Mouse (Mus musculus) MEL (cell line): ENCODE measurements at regions not wholly inside any gene's neighbourhood (a gene's known extent, or its start where the extent isn't known, plus 50 kb on each side); places are given as distances from the start of the nearest gene placed in this dataset.
A peak's percentile ranks its signal among the peaks of the same experiment; 100 is the strongest.

Experiments
- DNase-seq: peaks from one replicate; pipeline ENCODE4 v3.0.0; 2011; ENCODE audit warnings: low read depth, low spot score
- H3K27ac ChIP-seq: 2 replicates; pipeline ENCODE4 v1.5.1; 2012; ENCODE audit warnings: low read depth, mild to moderate bottlenecking, control low read depth, low read length, moderate library complexity; ENCODE audit not compliant: control insufficient read depth
- H3K27me3 ChIP-seq, 2 experiments: fragments of 150-350 bp in 1 of 2; sonication (generic) in 1 of 2; 2 replicates each; pipeline ENCODE4 v1.6.1; 2012; ENCODE audit warnings: low read length in 2 of 2, mild to moderate bottlenecking in 2 of 2, improper control_type of control experiment in 1 of 2, moderate library complexity in 1 of 2; ENCODE audit not compliant: insufficient read depth in 2 of 2, control insufficient read depth in 1 of 2
- H3K36me3 ChIP-seq, 2 experiments: 2 replicates each; pipeline ENCODE4 v1.6.1; 2012 to 2014; ENCODE audit warnings: low read length in 2 of 2, improper control_type of control experiment in 1 of 2, inconsistent platforms in 1 of 2, mild to moderate bottlenecking in 1 of 2; ENCODE audit not compliant: insufficient read depth in 2 of 2, control insufficient read depth in 1 of 2
- H3K4me1 ChIP-seq, 2 experiments: fragments of 150-350 bp in 1 of 2; sonication (generic) in 1 of 2; 2 replicates each; pipeline ENCODE4 v1.6.1; 2012; ENCODE audit warnings: low read length in 2 of 2, improper control_type of control experiment in 1 of 2, mild to moderate bottlenecking in 1 of 2; ENCODE audit not compliant: insufficient read depth in 2 of 2, control insufficient read depth in 1 of 2
- H3K4me3 ChIP-seq, 2 experiments: fragments of 150-350 bp in 1 of 2; sonication (generic) in 1 of 2; 2 replicates each; pipeline ENCODE4 v1.5.1; 2012; ENCODE audit warnings: low read depth in 2 of 2, low read length in 2 of 2, mild to moderate bottlenecking in 2 of 2, moderate library complexity in 2 of 2, control low read depth in 1 of 2, improper control_type of control experiment in 1 of 2; ENCODE audit not compliant: control insufficient read depth in 1 of 2, insufficient read depth in 1 of 2
- H3K79me2 ChIP-seq: 2 replicates; pipeline ENCODE4 v1.6.1; 2012; ENCODE audit warnings: mild to moderate bottlenecking, low read length, moderate library complexity; ENCODE audit not compliant: control insufficient read depth, poor library complexity, insufficient read depth
- H3K9ac ChIP-seq: 2 replicates; pipeline ENCODE4 v1.6.1; 2012; ENCODE audit warnings: low read depth, mild to moderate bottlenecking, control low read depth, low read length, moderate library complexity; ENCODE audit not compliant: control insufficient read depth, poor library complexity, severe bottlenecking
- H3K9me3 ChIP-seq: fragments of 150-350 bp; sonication (generic); replicated peaks from 2 replicates; pipeline ENCODE4 v1.6.1; 2012; ENCODE audit warnings: mild to moderate bottlenecking, low read length, improper control_type of control experiment, moderate library complexity; ENCODE audit not compliant: insufficient read depth
- CHD2 ChIP-seq: IDR thresholded peaks from 2 replicates; pipeline ENCODE4 v1.6.1; 2011; ENCODE audit warnings: low read length, improper control_type of control experiment
- E2F4 ChIP-seq: IDR thresholded peaks from 2 replicates; pipeline ENCODE4 v1.6.1; 2011; ENCODE audit warnings: low read depth, low read length, improper control_type of control experiment, borderline replicate concordance
- EP300 ChIP-seq, 2 experiments: IDR thresholded peaks; 2 replicates each; pipeline ENCODE4 v1.6.1; 2011; ENCODE audit warnings: improper control_type of control experiment in 2 of 2, low read length in 2 of 2, low read depth in 1 of 2, mild to moderate bottlenecking in 1 of 2
- ETS1 ChIP-seq: IDR thresholded peaks from 2 replicates; pipeline ENCODE4 v1.6.1; 2012; ENCODE audit warnings: low read depth, mild to moderate bottlenecking, inconsistent platforms, low read length, improper control_type of control experiment, moderate library complexity
- GABPA ChIP-seq: IDR thresholded peaks from 2 replicates; pipeline ENCODE4 v1.6.1; 2012; ENCODE audit warnings: low read depth, mild to moderate bottlenecking, inconsistent platforms, low read length, improper control_type of control experiment, moderate library complexity
- HCFC1 ChIP-seq: IDR thresholded peaks from 2 replicates; pipeline ENCODE4 v1.6.1; 2012; ENCODE audit warnings: low read depth, mild to moderate bottlenecking, inconsistent platforms, low read length, improper control_type of control experiment, moderate library complexity
- MAFK ChIP-seq: IDR thresholded peaks from 2 replicates; pipeline ENCODE4 v1.6.1; 2011; ENCODE audit warnings: low read depth, mild to moderate bottlenecking, low read length, improper control_type of control experiment, borderline replicate concordance
- MAZ ChIP-seq: IDR thresholded peaks from 2 replicates; pipeline ENCODE4 v1.6.1; 2012; ENCODE audit warnings: low read depth, mild to moderate bottlenecking, inconsistent platforms, low read length, improper control_type of control experiment
- MXI1 ChIP-seq: IDR thresholded peaks from 2 replicates; pipeline ENCODE4 v1.6.1; 2011; ENCODE audit warnings: mild to moderate bottlenecking, low read depth, low read length, improper control_type of control experiment
- MYB ChIP-seq: IDR thresholded peaks from 2 replicates; pipeline ENCODE4 v1.6.1; 2011; ENCODE audit warnings: mild to moderate bottlenecking, low read depth, low read length, improper control_type of control experiment
- NRF1 ChIP-seq: IDR thresholded peaks from 2 replicates; pipeline ENCODE4 v1.6.1; 2014; ENCODE audit warnings: low read depth, mild to moderate bottlenecking, inconsistent platforms, low read length, improper control_type of control experiment, moderate library complexity; ENCODE audit not compliant: poor library complexity, insufficient read depth, severe bottlenecking
- POLR2AphosphoS2 ChIP-seq: IDR thresholded peaks from 2 replicates; pipeline ENCODE4 v1.6.1; 2011; ENCODE audit warnings: low read length, improper control_type of control experiment
- POLR2AphosphoS5 ChIP-seq: IDR thresholded peaks from 2 replicates; pipeline ENCODE4 v1.6.1; 2012; ENCODE audit warnings: low read depth, borderline replicate concordance, mild to moderate bottlenecking, inconsistent platforms, low read length, moderate library complexity, mixed read lengths
- TBP ChIP-seq: IDR thresholded peaks from 2 replicates; pipeline ENCODE4 v1.8.0; 2011; ENCODE audit warnings: low read depth, low read length, improper control_type of control experiment
- UBTF ChIP-seq: IDR thresholded peaks from 2 replicates; pipeline ENCODE4 v1.6.1; 2012; ENCODE audit warnings: low read depth, mild to moderate bottlenecking, inconsistent platforms, low read length, improper control_type of control experiment, moderate library complexity, borderline replicate concordance; ENCODE audit not compliant: insufficient read depth
- ZC3H11A ChIP-seq: IDR thresholded peaks from 2 replicates; pipeline ENCODE4 v1.6.1; 2012; ENCODE audit warnings: low read depth, mild to moderate bottlenecking, inconsistent platforms, low read length, improper control_type of control experiment
- ZKSCAN1 ChIP-seq: IDR thresholded peaks from 2 replicates; pipeline ENCODE4 v1.6.1; 2012; ENCODE audit warnings: low read depth, mild to moderate bottlenecking, inconsistent platforms, low read length, improper control_type of control experiment, moderate library complexity
- ZMIZ1 ChIP-seq: IDR thresholded peaks from 2 replicates; pipeline ENCODE4 v1.6.1; 2012; ENCODE audit warnings: low read depth, mild to moderate bottlenecking, inconsistent platforms, low read length, improper control_type of control experiment, moderate library complexity

- Histone ChIP-seq H3K4me1 (peaks cover 5 to 13% of the 10 kb centered on the region in 2 experiments; a peak in 3 of 4 replicates), H3K36me3 (peaks cover 0 to 8% of the 10 kb centered on the region in 2 experiments; a peak in 2 of 4 replicates), H3K9me3 (no peaks in the 10 kb centered on the region), H3K9ac (no peak overlapping the region), H3K4me3 (no peak overlapping the region), H3K79me2 (no peaks in the 10 kb centered on the region), H3K27ac (no peak overlapping the region), H3K27me3 (no peaks in the 10 kb centered on the region)
- no peak for TF ChIP-seq EP300 (IDR thresholded peaks at IDR 0.05; ENCODE audit: low read depth in 1 of 2, low read length in 2 of 2)
- no peak for TF ChIP-seq HCFC1
- no peak for TF ChIP-seq POLR2AphosphoS2
- no peak for TF ChIP-seq POLR2AphosphoS5
- no peak for TF ChIP-seq UBTF
- no peak for TF ChIP-seq ETS1
- TF ChIP-seq GABPA, result no peak
- TF ChIP-seq MYB, result no peak
- no peak for TF ChIP-seq ZMIZ1
- no peak for TF ChIP-seq MAFK
- no peak for TF ChIP-seq E2F4
- TF ChIP-seq CHD2, result no peak
- no peak for TF ChIP-seq NRF1
- no peak for TF ChIP-seq ZC3H11A
- no peak for TF ChIP-seq TBP
- no peak for TF ChIP-seq ZKSCAN1
- TF ChIP-seq MAZ, result no peak
- DNase-seq, result no peak
Measured at GRCm38 (mm10) chr17:74942984-74943801, 62.2 kb upstream of the Ltbp1 start.

GRCm38 (mm10) chr17:74943802-74944193 lies 61.6 kb upstream of the Ltbp1 start:
- H3K27me3 ChIP-seq, result no peaks in the 10 kb centered on the region
- H3K4me3 ChIP-seq, result no peak overlapping the region
- H3K79me2 ChIP-seq, result no peaks in the 10 kb centered on the region
- peaks cover 8 to 17% of the 10 kb centered on the region in 2 experiments for H3K4me1 ChIP-seq
- TF ChIP-seq EP300 (IDR thresholded peaks at IDR 0.05; ENCODE audit: low read depth in 1 of 2, low read length in 2 of 2), result no peak
- peak; percentile 93 for TF ChIP-seq MXI1
- peaks cover 0 to 11% of the 10 kb centered on the region in 2 experiments; a peak in 2 of 4 replicates for H3K36me3 ChIP-seq
- no peak overlapping the region for H3K9ac ChIP-seq
- no peak for DNase-seq
- no peak overlapping the region for H3K27ac ChIP-seq
- H3K9me3 ChIP-seq, result no peaks in the 10 kb centered on the region
